Mouse (Mus musculus): ENCODE results near the gene Lmnb2.

Gene Lmnb2

GRCm38 (mm10) chr10:80917779-80918434 lies at the start of gene Lmnb2:
Gene Lmnb2 (minus strand): TSS chr10:80918245.
- peak; percentile 82 for DNase-seq (ENCODE audit: low spot score in 2 of 2)

DNA sequence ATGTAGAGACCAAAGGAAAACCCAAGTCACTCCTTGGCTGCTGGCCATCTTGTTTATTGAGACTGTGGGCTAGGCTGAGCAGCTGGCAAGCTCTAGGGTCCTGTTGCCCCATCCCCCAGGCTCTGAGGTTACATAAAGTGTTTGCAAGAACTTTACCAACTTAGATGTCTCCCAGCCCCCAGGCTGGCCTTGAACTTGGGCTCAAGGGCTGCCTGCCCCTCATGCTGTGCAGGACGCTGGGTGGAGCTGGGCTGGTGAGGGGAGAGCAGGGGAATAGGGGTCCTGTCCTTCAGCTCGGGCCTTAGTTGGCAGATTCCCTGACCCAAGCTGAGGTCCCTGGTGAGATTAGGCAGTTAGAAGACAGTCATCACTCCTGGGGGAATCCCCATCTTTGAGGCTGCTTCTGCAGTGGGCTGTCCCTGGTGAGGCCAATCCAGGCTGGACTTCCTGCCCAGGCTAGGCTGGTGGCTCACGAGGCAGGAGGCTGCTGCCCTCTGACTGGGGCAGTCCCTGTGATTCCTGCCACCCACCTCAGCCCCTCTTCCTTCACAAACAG lies 49.1 kb upstream of the Lmnb2 start:
- DNase-seq (ENCODE audit: low spot score in 2 of 2), result no peak

DNA sequence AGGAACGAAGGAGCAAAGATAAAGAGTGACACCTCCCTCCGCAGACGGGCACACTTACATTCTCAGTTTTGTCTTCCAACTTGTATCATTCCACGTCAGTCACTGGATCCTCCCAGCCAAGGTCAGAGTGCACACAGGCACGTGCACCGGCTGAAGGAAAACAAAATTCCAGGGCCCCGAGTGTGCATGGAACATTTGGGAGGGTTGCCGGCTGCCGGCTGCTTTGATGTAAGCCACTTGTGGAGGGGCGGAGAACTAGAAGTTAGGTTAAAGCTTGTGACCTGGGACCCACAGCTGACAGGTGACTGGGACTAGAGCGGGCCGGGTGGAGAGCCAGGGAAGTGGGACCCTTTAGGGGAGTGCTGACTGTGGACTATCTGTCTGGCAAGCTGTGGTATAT lies 48.3 kb upstream of the Lmnb2 start:
- no peak for DNase-seq (ENCODE audit: low spot score in 2 of 2)

GRCm38 (mm10) chr10:80963031-80963975 lies 45.3 kb upstream of the Lmnb2 start:
- no peak for DNase-seq (ENCODE audit: low spot score in 2 of 2)

GRCm38 (mm10) chr10:80962585-80962984 lies 44.5 kb upstream of the Lmnb2 start:
- no peak for DNase-seq (ENCODE audit: low spot score in 2 of 2)

GRCm38 (mm10) chr10:80962051-80962472 lies 44.0 kb upstream of the Lmnb2 start:
- no peak for DNase-seq (ENCODE audit: low spot score in 2 of 2)

DNA sequence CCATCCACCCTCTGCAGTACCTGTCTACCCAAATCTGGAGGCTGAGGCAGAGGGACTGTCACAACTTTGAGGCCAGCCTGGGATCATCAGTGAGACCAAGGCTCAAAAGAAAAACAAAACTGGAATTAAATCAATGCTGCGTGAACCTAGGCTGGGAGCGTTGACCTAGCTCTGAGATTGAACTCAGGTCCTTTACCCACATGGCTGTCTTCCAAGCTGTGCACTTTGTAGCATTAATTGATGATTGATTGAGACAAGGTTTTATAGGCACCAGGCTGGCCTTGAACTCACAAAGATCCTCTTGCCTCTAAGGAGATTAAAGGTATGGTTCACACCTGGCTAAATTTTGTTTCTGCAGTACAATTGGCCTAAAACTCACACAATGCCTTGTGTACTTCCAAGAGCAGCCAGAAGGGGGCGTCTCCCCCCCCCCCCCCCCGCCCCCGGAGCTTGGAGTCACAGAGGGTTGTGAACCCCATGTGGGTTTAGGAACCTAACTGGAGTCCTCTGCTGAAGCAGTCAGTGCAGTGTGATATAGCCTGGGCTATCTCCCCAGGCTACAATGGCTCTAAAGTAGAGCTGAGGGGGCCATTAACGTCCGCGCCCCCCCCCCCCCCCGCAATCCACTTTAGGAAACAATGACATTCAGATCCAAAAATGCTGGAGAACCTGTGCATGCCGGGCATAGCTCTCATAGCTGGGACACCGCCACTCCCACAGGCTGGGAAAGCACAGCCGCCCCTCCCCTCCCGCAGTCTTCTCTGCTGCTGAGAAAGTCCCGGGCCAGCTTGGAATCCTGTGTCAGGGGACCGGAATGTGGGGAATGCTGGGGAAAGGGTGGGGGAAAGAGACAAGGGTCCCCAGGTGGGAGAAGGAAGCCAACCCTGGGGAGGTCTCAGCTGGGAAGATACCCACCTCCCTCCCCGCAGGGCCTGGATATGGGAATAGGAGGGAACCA lies 42.8 kb upstream of the Lmnb2 start:
- no peak for DNase-seq (ENCODE audit: low spot score in 2 of 2)

- no peak for DNase-seq (ENCODE audit: low spot score in 2 of 2)
These were observed 41.1 kb upstream of the Lmnb2 start for GRCm38 (mm10) chr10:80958979-80959637.

GRCm38 (mm10) chr10:80957791-80958190 lies 39.7 kb upstream of the Lmnb2 start:
- no peak for DNase-seq (ENCODE audit: low spot score in 2 of 2)

DNA sequence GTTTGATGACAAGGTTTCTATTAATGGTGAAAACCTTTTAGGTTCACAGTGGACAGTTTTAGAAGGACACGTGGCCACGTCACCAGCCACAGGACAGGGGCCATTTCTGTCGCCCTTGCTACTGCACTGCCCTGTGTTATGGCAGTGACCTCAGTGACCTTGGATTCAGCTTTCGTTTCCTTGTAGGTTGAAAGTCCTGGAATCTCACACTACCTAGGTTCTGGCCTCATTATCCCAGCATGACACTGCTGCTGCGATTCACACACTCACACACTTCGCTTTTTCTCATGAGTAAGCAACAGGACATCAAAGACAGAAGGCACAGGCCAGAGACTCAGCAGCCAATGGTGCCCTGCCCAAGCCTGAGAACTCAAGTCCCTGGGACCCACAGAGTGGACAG lies 38.9 kb upstream of the Lmnb2 start:
- DNase-seq (ENCODE audit: low spot score in 2 of 2), result no peak

GRCm38 (mm10) chr10:80956385-80956784 lies 38.3 kb upstream of the Lmnb2 start:
- no peak for DNase-seq (ENCODE audit: low spot score in 2 of 2)

GRCm38 (mm10) chr10:80955536-80955935 lies 37.5 kb upstream of the Lmnb2 start:
- no peak for DNase-seq (ENCODE audit: low spot score in 2 of 2)

DNA sequence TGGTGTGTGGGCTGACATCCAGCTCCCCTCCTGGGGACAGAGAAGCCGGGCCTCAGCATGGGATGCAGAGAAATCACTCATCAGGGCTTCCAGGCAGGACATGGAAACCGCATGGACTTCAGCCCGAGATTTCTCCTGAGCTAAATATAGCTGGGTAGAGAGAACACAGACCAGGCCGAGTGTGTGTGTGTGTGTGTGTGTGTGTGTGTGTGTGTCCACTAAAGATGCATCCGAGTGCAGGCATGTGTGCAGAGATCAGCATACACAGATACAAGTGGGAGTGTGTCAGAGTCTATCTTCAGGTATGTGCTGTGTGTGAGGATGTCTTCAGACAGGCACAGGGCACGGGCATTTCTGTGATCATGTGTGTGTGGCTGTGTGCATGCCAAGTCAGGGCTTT lies 36.8 kb upstream of the Lmnb2 start:
- no peak for DNase-seq (ENCODE audit: low spot score in 2 of 2)

DNA sequence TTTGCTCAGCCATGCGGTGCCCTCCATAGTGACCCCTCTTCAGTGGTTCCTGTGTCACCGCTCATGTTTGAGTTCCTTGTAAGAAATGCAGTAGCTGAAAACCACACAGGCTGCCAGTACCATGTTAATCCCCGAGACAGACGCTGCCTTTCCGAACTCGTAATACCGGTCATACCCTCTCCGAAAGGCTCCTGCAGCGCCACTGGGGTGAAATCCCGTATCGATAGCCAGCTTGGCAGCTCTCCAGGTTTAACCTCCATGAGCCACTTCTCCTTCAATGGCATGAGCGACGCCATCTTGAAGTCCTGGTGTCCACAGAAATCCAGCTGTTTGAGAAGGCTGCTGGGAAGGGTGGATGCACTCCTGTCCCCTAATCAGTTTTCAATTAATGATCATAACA lies 36.4 kb upstream of the Lmnb2 start:
- DNase-seq (ENCODE audit: low spot score in 2 of 2), result no peak

- no peak for DNase-seq (ENCODE audit: low spot score in 2 of 2)
These were observed 34.4 kb upstream of the Lmnb2 start for GRCm38 (mm10) chr10:80952449-80952848.

- no peak for DNase-seq (ENCODE audit: low spot score in 2 of 2)
These were observed 33.8 kb upstream of the Lmnb2 start for GRCm38 (mm10) chr10:80951761-80952390.

- DNase-seq (ENCODE audit: low spot score in 2 of 2), result no peak
These were observed 32.3 kb upstream of the Lmnb2 start for GRCm38 (mm10) chr10:80950314-80950713.

DNA sequence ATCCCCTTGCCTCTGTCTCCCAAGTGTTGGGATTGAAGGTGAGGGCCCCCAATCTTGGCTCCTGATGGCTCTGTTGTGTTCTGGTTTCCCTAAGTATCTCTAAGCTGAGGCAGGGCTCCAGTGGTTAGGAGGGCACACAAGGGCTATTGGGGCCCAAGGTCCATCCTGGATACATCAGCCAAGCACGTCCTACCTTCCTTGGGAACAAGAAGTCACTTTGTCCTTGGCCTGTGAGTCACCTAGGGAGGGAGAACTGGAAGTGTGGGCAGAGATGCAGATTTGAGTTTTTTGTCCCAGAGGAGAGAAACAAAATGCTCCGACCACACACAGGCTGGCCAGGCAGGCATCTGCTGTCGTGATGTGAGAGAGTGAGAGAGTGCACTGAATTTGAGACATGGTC lies 31.0 kb upstream of the Lmnb2 start:
- DNase-seq (ENCODE audit: low spot score in 2 of 2), result no peak

DNA sequence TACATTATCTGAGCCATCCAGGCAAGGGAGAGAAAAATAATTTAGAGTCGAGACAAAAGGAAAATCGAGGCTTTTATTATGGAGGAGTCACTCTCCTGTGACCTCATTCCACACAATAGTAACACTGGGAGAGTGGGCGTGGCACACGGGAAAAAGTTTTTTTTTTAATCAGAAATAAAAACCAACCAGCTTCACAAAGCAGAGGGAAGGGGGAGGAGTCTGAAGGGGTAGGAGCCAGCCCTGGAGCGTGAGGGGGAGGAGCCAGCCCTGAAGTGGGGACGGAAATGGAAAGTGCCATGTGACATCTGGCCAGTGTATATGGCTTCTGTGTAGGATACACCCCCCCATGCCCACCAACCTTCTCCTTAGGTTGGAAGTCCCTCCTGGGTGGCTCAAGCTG lies 30.5 kb upstream of the Lmnb2 start:
- no peak for DNase-seq (ENCODE audit: low spot score in 2 of 2)

DNA sequence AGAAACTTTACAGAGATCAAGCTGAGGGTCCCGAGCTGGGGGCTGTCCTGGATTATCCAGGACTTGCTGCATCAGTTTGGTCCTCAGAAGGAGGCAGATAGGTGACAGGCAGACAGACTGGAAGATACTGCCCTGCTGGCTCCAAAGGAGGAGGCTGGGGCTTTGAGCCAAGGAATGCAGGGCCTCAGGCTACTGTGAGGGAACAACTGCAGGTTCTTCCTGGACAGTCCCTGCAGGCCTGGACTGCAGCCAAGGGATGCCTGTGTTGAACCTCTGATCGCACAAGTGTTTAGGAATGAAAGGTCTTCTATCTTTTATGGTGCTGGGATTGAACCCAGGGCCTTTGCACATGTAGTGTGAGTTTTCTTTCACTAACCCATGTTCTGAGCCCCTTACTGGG lies 29.8 kb upstream of the Lmnb2 start:
- no peak for DNase-seq (ENCODE audit: low spot score in 2 of 2)

Measured in right cerebral cortex, postnatal 36 days (tissue).